Mouse (Mus musculus): ENCODE data around the gene Pigq.

GRCm38 (mm10) chr17:25970448-25970847 is 25.7 kb upstream of the Pigq start:
- TF ChIP-seq TCF12 (IDR thresholded peaks at IDR 0.05; ENCODE audit: insufficient read depth, poor library complexity, severe bottlenecking) (no peak), POLR2A (IDR thresholded peaks at IDR 0.05; ENCODE audit: insufficient read length, low read depth) (no peak), MAX (IDR thresholded peaks at IDR 0.05; ENCODE audit: low read depth) (no peak), E2F4 (IDR thresholded peaks at IDR 0.05; ENCODE audit: insufficient read depth) (no peak), MYOG (IDR thresholded peaks at IDR 0.05; ENCODE audit: control insufficient read depth in 1 of 3, insufficient read depth in 1 of 3, insufficient read length in 2 of 3, low read depth in 2 of 3) (no peak), CEBPB (IDR thresholded peaks at IDR 0.05; ENCODE audit: insufficient read depth, poor library complexity, severe bottlenecking) (no peak), USF1 (IDR thresholded peaks at IDR 0.05; ENCODE audit: low read depth) (no peak), REST (IDR thresholded peaks at IDR 0.05; ENCODE audit: insufficient read depth, insufficient read length) (no peak), POLR2AphosphoS2 (IDR thresholded peaks at IDR 0.05; ENCODE audit: insufficient read length, low read depth) (no peak), SRF (IDR thresholded peaks at IDR 0.05; ENCODE audit: control insufficient read depth, insufficient read length, low read depth) (no peak), MYOD1 (IDR thresholded peaks at IDR 0.05; ENCODE audit: control insufficient read depth in 1 of 3, insufficient read length in 2 of 3, low read depth in 2 of 3) (no peak), TCF3 (IDR thresholded peaks at IDR 0.05; ENCODE audit: insufficient read length, low read depth) (no peak)

All from myocyte (in vitro differentiated cells).